Mouse (Mus musculus): ENCODE results near the gene Atg3.

Atg3 gene

DNA sequence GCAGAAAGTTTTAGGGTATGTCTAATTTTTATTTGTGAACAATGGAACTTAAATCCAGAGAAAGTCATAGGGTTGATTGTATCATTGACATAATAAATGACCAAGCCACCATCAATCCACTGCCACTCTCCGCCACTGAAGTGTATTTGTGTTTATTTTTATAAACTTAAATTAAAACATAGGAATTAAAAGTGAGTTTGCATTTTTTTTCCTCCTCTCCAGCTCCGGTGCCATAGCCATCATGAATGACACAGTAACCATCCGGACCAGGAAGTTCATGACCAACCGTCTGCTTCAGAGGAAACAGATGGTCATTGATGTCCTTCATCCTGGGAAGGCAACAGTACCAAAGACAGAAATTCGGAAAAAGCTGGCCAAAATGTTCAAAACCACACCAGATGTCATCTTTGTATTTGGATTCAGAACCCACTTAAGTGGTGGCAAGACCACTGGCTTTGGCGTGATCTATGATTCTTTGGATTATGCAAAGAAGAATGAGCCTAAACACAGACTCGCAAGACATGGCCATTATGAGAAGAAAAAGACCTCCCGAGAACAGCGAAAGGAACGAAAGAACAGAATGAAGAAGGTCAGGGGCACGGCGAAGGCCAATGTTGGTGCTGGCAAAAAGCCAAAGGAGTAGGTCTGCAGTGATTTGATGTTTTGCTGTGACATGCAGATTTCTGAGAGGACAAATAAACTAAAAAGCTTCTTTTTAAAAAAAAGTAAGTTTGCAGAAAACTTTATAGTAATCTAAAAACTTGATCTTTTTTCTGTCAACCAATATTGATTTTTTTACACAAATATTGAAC lies 46.5 kb downstream of the Atg3 start:
- DNase-seq (ENCODE audit: low spot score in 2 of 2), result no peak

DNA sequence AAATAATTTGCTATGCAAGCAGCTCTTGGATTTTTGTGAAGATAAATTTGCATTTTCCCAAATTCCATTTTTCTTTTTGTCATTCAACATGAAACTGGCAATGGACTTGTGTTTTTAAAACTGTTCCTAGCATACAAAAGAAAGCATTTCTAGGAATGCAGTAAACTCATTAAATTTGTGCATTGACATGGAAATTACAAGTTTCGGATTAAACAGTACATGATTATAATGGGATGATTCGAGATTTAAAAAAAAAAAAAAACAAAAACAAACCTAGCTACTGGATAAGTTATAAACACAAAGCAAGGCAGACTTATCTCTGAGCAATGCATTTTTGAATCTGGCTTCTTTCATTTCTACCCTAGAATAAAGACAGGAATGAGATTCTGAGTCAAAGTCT lies 63.4 kb downstream of the Atg3 start:
- DNase-seq (ENCODE audit: low spot score in 2 of 2), result no peak

DNA sequence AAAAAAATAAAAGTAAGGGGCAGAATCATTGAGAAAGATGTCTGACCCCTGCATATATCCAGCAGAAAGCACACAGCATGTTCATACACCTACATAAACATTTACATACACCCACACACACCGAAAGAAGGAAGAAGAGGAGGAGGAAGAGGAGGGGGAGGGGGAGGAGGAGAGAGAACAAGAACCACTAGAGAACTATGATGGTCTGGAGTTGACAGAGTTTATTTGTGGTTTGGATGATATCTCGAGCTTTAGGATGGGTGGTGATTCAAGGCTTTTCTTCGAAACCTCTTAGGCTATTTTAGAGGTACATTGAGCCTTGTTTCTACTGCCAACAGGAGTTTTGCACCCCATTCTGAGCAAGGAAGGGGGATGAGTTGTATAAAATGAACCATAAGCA lies 64.2 kb downstream of the Atg3 start:
- DNase-seq (ENCODE audit: low spot score in 2 of 2), result peak; percentile 69 to 76

- DNase-seq (ENCODE audit: low spot score in 2 of 2), result peak; percentile 77 to 83
Observed at GRCm38 (mm10) chr16:45223648-45224388, 65.2 kb downstream of the Atg3 start, which contains the start of gene Btla. Gene Btla (plus strand): TSS chr16:45224315.

DNA sequence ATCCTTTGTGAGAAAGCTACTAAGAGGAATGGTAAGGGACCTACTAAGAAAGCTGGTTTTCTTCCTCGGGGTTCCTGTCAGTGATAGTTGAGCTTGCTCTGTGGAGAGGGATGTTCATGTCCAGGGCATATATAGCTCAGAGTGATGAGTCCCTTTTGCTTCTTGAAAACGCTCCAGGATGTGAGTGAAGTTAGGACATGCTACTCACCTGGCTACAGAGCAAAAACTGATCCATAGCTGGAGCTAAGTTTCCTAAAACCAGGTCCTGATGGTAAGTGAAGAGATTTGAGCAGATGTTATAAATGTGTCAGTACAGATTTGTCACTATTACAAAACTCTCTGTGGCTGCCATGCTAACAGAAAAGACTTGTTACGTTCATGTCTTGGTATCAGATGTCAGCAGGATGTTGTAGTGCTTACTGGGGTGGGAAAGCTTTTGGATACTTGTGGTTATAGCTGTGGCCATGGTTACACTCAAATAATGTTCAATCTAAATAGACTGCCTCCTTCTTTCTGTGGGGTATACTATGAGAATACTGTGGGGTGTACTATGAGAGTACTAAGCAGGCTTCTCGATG lies 65.9 kb downstream of the Atg3 start:
- peak in 1 of 2 experiments; percentile 13 for DNase-seq (ENCODE audit: low spot score in 2 of 2)

DNA sequence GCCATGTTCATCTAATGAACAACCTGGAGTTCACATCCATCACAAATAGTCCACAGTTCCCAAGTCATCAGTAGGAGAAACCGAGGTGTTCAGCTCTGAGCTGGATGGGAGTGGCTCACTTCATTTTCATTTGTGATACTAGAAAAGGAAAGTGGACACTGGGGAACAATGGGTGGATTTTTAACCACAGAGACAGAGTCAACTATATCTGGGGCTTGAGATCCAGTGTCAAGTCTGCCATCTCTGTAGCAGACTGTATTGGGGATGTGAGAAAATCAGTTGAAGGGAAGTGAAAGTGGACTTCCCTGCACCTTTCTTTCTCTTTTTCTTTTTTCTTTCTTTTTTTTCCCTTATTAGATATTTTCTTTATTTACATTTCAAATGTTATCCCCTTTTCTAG lies 68.4 kb downstream of the Atg3 start:
- peak; percentile 35 to 44 for DNase-seq (ENCODE audit: low spot score in 2 of 2)

- no peak for DNase-seq (ENCODE audit: low spot score in 2 of 2)
Observed at GRCm38 (mm10) chr16:45231296-45231695, 72.7 kb downstream of the Atg3 start.

GRCm38 (mm10) chr16:45233007-45233406 lies 74.4 kb downstream of the Atg3 start:
- no peak for DNase-seq (ENCODE audit: low spot score in 2 of 2)
